Mouse (Mus musculus): ENCODE measurements around the gene Hs3st2.

- no peak for TF ChIP-seq TBP (IDR thresholded peaks at IDR 0.05; ENCODE audit: low read depth, low read length)
- no peak for TF ChIP-seq MYC (IDR thresholded peaks at IDR 0.05; ENCODE audit: low read depth, low read length)
- no peak for TF ChIP-seq NELFE (IDR thresholded peaks at IDR 0.05; ENCODE audit: low read depth, low read length)
- no peak for TF ChIP-seq CTCF (IDR thresholded peaks at IDR 0.05 in 2 of 3, conservative IDR thresholded peaks at IDR 0.05 in 1 of 3; ENCODE audit: control insufficient read depth in 1 of 3, insufficient read depth in 1 of 3, low read depth in 2 of 3, low read length in 3 of 3, poor library complexity in 1 of 3, severe bottlenecking in 1 of 3)
- TF ChIP-seq CHD1 (IDR thresholded peaks at IDR 0.05; ENCODE audit: low read depth, low read length) = no peak
Measured at GRCm38 (mm10) chr7:121410716-121411506, 19.3 kb downstream of the Hs3st2 start.
